In genomic region chr10:117862014-117862580, GRCm38 (mm10) we compare ENCODE assay signal across 11 mouse cellular contexts. TPM values are rescaled to one million over a fixed set of nuclear protein-coding genes. Genes with fewer than 3 reads are reported as not detected.
DNase-seq lines count a peak whose midpoint lies in the region; ATAC-seq lines count a peak whose summit lies in the region.
"Had no signal": no experiment of that assay in that cellular context is flagged by ENCODE, and none has a peak within 500 bp of the region (broad histone marks: within the 10 kb centered on the region; RNA-seq: fewer than 3 reads in every experiment).

No protein-coding gene starts in this region.

- no peak overlapping the region for H3K4me2 ChIP-seq in liver, embryonic 12.5 days
- H3K4me2 ChIP-seq in embryonic facial prominence, embryonic 12.5 days (replicated peaks), result no peak overlapping the region
- no peak overlapping the region for H3K4me2 ChIP-seq in limb, embryonic 13.5 days (replicated peaks)
- H3K4me2 ChIP-seq in stomach, embryonic 14.5 days (replicated peaks; ENCODE audit: low read depth, low read length), result no peak overlapping the region
- H3K4me2 ChIP-seq: hindbrain, embryonic 14.5 days had no signal

- WGBS in liver, embryonic 12.5 days (ENCODE audit: insufficient replicate concordance), result 67% methylated on average over 11 of the region's 11 CpGs
- 69% methylated on average over 11 of the region's 11 CpGs for WGBS in embryonic facial prominence, embryonic 12.5 days
- WGBS in limb, embryonic 13.5 days, result 74% methylated on average over 11 of the region's 11 CpGs
- WGBS in stomach, embryonic 14.5 days, result 54% methylated on average over 11 of the region's 11 CpGs

- no peak overlapping the region for H3K4me3 ChIP-seq in liver, embryonic 12.5 days
- no peak overlapping the region for H3K4me3 ChIP-seq in embryonic facial prominence, embryonic 12.5 days
- H3K4me3 ChIP-seq in limb, embryonic 13.5 days, result no peak overlapping the region
- no peak overlapping the region for H3K4me3 ChIP-seq in stomach, embryonic 14.5 days (ENCODE audit: low read depth, low read length)
- H3K4me3 ChIP-seq: heart, embryonic 10.5 days had no signal

- no peak overlapping the region for H3K9ac ChIP-seq in liver, embryonic 12.5 days
- H3K9ac ChIP-seq in embryonic facial prominence, embryonic 12.5 days, result no peak overlapping the region
- H3K9ac ChIP-seq in limb, embryonic 13.5 days, result no peak overlapping the region
- H3K9ac ChIP-seq in stomach, embryonic 14.5 days (replicated peaks; ENCODE audit: low read depth, low read length), result no peak overlapping the region
- H3K9ac ChIP-seq: hindbrain, embryonic 14.5 days; liver, postnatal 0 days had no signal

- H3K27me3 ChIP-seq in liver, embryonic 12.5 days (replicated peaks), result no peaks in the 10 kb centered on the region
- no peaks in the 10 kb centered on the region for H3K27me3 ChIP-seq in embryonic facial prominence, embryonic 12.5 days
- no peaks in the 10 kb centered on the region for H3K27me3 ChIP-seq in limb, embryonic 13.5 days
- H3K27me3 ChIP-seq in stomach, embryonic 14.5 days (ENCODE audit: control insufficient read depth, insufficient read depth, low read length), result no peaks in the 10 kb centered on the region

- H3K36me3 ChIP-seq in liver, embryonic 12.5 days, result no peaks in the 10 kb centered on the region
- H3K36me3 ChIP-seq in embryonic facial prominence, embryonic 12.5 days, result no peaks in the 10 kb centered on the region
- H3K36me3 ChIP-seq in limb, embryonic 13.5 days, result no peaks in the 10 kb centered on the region
- H3K36me3 ChIP-seq in stomach, embryonic 14.5 days (ENCODE audit: control insufficient read depth, insufficient read depth, low read length), result no peaks in the 10 kb centered on the region
- H3K36me3 ChIP-seq: G1E; heart, embryonic 10.5 days had no signal

- peaks cover 15% of the 10 kb centered on the region for H3K4me1 ChIP-seq in liver, embryonic 12.5 days
- no peaks in the 10 kb centered on the region for H3K4me1 ChIP-seq in embryonic facial prominence, embryonic 12.5 days
- 0 out of 2 replicates have a peak, but pooled peaks cover 2% of the 10 kb centered on the region for H3K4me1 ChIP-seq in limb, embryonic 13.5 days
- H3K4me1 ChIP-seq in stomach, embryonic 14.5 days (ENCODE audit: control insufficient read depth, insufficient read depth, low read length), result no peaks in the 10 kb centered on the region

- no peak for DNase-seq in liver
- DNase-seq in layer of hippocampus, adult 18-20 months (ENCODE audit: low spot score in 2 of 2), result no peak
- no peak for DNase-seq in left cerebral cortex, adult 9 months (ENCODE audit: low spot score in 2 of 2)
- DNase-seq: liver, postnatal 0 days had no signal

- H3K9me3 ChIP-seq in liver, embryonic 12.5 days (replicated peaks), result no peaks in the 10 kb centered on the region
- H3K9me3 ChIP-seq in embryonic facial prominence, embryonic 12.5 days, result no peaks in the 10 kb centered on the region
- H3K9me3 ChIP-seq in limb, embryonic 13.5 days, result no peaks in the 10 kb centered on the region
- H3K9me3 ChIP-seq in stomach, embryonic 14.5 days (ENCODE audit: control insufficient read depth, low read depth, low read length), result no peaks in the 10 kb centered on the region
- H3K9me3 ChIP-seq: G1E; heart, embryonic 10.5 days had no signal

- H3K27ac ChIP-seq in liver, embryonic 12.5 days, result no peak overlapping the region
- no peak overlapping the region for H3K27ac ChIP-seq in embryonic facial prominence, embryonic 12.5 days
- no peak overlapping the region for H3K27ac ChIP-seq in limb, embryonic 13.5 days
- no peak overlapping the region for H3K27ac ChIP-seq in stomach, embryonic 14.5 days (ENCODE audit: low read length)
- H3K27ac ChIP-seq: heart, embryonic 10.5 days; hindbrain, embryonic 14.5 days had no signal

- ATAC-seq in liver, embryonic 12.5 days, result peak; percentile 33
- peak; percentile 82 for ATAC-seq in embryonic facial prominence, embryonic 12.5 days (ENCODE audit: insufficient number of reproducible peaks, insufficient read depth, low FRiP score, low TSS enrichment)
- peak; percentile 48 for ATAC-seq in limb, embryonic 13.5 days (ENCODE audit: low FRiP score, low read depth)
- ATAC-seq in stomach, embryonic 14.5 days (ENCODE audit: insufficient number of reproducible peaks, insufficient read depth, low FRiP score, low read depth), result peak; percentile 74
- ATAC-seq: liver, postnatal 0 days had no signal

RNA-seq across cellular contexts. Expression of gene Rap1b, which starts 16.3 kb away (rescaled TPM):
- 174 and 185 TPM in 2 replicates for polyA plus RNA-seq in liver, embryonic 12.5 days (2016; fragmentation: Nextera tagmentation; extraction: Ambion mirVana)
- polyA plus RNA-seq in embryonic facial prominence, embryonic 12.5 days (2016; fragmentation: Nextera tagmentation; extraction: Ambion mirVana), result 153 and 160 TPM in 2 replicates
- 173 and 176 TPM in 2 replicates for polyA plus RNA-seq in limb, embryonic 13.5 days (2015; fragmentation: Nextera tagmentation; extraction: Ambion mirVana)
- polyA plus RNA-seq in stomach, embryonic 14.5 days (2014; fragmentation: Nextera tagmentation; extraction: Ambion mirVana), result 178 and 194 TPM in 2 replicates
- 10 to 100 TPM; 55.5 to 59.5 TPM for total RNA-seq in layer of hippocampus, adult 18-20 months (2021)
